Mouse (Mus musculus): Measurements from ENCODE around the gene Ppef2. TPM values are rescaled to one million over a fixed set of nuclear protein-coding genes. Genes with fewer than 3 reads are reported as not detected.
"Not testable (repeated sequence)": the region's sequence is repeated elsewhere in the genome, so short reads cannot be mapped to it uniquely, and the experiment has no call there.

The Ppef2 gene
- total and polyA plus RNA-seq, 2 experiments from 2014 or later = 0.43 to 1.5 TPM

DNA sequence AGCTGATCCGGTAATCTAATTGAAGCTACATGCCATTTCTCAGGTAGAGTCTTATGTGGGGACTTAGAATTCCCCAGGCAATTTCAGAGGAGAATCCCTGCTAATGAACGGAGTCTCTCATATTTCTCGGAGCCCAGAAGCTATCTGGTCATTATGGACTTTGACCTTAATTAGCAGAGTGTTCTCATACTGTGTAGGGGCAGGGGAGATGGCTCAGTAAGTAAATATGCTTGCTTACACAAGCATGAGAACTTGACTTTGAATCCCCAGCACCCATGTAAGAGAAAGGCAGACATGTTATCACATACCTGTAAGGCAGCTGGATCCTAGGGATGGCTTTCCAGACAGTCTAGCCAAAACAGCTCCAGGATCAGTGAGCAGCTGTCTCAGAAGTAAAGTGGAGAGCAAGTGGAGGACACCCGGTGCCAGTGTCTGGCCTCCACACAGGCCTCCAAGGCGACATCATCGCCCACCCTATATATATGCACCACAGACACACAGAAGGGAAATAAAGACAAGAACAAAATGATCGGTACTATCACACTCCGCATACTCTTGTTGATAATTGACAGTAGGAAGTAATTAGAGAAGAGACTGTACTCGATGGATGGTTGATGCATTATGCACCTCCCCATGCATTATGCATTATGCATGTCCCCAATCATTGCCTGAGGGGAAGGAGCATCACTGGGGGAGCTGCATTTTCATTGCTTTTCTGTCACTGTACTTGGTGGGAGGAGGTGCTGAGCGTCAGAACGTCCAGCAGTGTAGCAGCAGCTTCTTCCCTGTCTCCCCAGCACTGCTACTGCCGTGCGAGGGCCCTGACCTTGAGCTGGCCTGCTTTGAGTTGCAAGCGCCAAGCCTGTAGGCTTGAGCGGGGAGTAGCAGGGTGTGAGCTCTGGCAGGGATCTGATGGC, 58.9 kb downstream of the Ppef2 start:
- Histone ChIP-seq H3K27me3 (ENCODE audit: insufficient read depth, low read length) (no peaks in the 10 kb centered on the region), H3K4me1 (ENCODE audit: insufficient read depth, low read length) (no peaks in the 10 kb centered on the region), H3K4me3 (ENCODE audit: low read length) (no peak overlapping the region), H3K27ac (no peak overlapping the region), H3K9me3 (ENCODE audit: low read length) (no peaks in the 10 kb centered on the region), H3K9ac (replicated peaks; ENCODE audit: low read length) (no peak overlapping the region), H3K36me3 (ENCODE audit: insufficient read depth, low read length) (peaks cover 58% of the 10 kb centered on the region), H3K4me2 (ENCODE audit: low read depth, low read length) (no peak overlapping the region)
- 65% methylated on average over 15 of the region's 15 CpGs for WGBS
- DNase-seq (ENCODE audit: low spot score) = peak; percentile 17
- TF ChIP-seq CTCF (IDR thresholded peaks at IDR 0.05; ENCODE audit: low read depth) = no peak
- peak; percentile 40; the same call in 1 of the 2 replicates for ATAC-seq

- not testable (repeated sequence) for H3K4me3 ChIP-seq (ENCODE audit: low read length); H3K9me3 ChIP-seq (ENCODE audit: low read length); H3K27me3 ChIP-seq (ENCODE audit: insufficient read depth, low read length); H3K9ac ChIP-seq (replicated peaks; ENCODE audit: low read length); ATAC-seq; H3K27ac ChIP-seq; H3K4me1 ChIP-seq (ENCODE audit: insufficient read depth, low read length); H3K4me2 ChIP-seq (ENCODE audit: low read depth, low read length)
- DNase-seq (ENCODE audit: low spot score) = peak; percentile 79
- WGBS = 41% methylated on average over 2 of the region's 2 CpGs
- peak; percentile 76 for TF ChIP-seq CTCF (IDR thresholded peaks at IDR 0.05; ENCODE audit: low read depth)
- H3K36me3 ChIP-seq (ENCODE audit: insufficient read depth, low read length) = peaks cover 49% of the 10 kb centered on the region
Measured at GRCm38 (mm10) chr5:92195716-92196115, 60.4 kb downstream of the Ppef2 start.

- Histone ChIP-seq H3K9ac (replicated peaks; ENCODE audit: low read length) (no peak overlapping the region), H3K27me3 (ENCODE audit: insufficient read depth, low read length) (no peaks in the 10 kb centered on the region), H3K36me3 (ENCODE audit: insufficient read depth, low read length) (peaks cover 37% of the 10 kb centered on the region), H3K4me2 (ENCODE audit: low read depth, low read length) (no peak overlapping the region), H3K4me1 (ENCODE audit: insufficient read depth, low read length) (no peaks in the 10 kb centered on the region), H3K9me3 (ENCODE audit: low read length) (no peaks in the 10 kb centered on the region), H3K4me3 (ENCODE audit: low read length) (no peak overlapping the region), H3K27ac (no peak overlapping the region)
- DNase-seq (ENCODE audit: low spot score) (no peak), ATAC-seq (no peak)
- WGBS = 97% methylated on average over 7 of the region's 7 CpGs
- no peak for TF ChIP-seq CTCF (IDR thresholded peaks at IDR 0.05; ENCODE audit: low read depth)
Measured at GRCm38 (mm10) chr5:92188881-92189483, 67.1 kb downstream of the Ppef2 start.

DNA sequence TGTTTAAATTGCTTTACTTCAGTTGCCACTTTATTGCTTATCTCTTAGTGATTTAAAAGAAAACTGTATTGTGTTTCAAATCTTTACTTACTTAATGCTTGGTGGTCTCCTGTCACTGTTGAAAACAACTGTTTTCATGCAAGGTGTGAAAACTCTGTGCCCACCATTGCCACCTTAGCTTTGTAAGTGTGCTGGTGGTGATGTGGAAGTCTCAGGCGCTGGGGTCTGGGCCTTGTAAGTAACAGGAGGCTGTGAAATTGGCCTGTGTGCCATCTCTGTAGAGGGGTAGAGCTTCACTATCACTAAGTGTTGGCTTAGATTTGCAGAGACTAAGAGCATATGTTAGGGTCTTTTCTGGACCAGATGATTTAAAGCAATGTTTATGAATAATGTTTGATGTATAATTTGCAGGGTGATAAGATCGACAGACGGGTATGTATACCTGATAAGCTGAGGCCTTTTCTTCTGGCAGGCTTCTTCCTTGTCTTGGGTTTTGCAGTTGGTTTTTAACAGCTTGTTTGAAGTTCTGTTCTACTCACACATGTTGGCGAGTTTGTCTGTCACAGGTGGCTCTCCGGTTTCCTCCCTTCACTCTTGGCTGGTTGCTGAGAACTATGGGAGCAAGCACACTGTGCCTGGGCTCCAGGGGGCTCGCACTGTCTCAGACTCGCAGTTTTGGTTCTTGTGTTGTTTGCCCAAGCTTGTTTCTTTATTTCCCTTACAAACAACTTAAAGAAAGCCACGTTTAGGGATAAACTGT, 72.8 kb downstream of the Ppef2 start:
- Histone ChIP-seq H3K9ac (replicated peaks; ENCODE audit: low read length) (no peak overlapping the region), H3K27me3 (ENCODE audit: insufficient read depth, low read length) (no peaks in the 10 kb centered on the region), H3K27ac (no peak overlapping the region), H3K9me3 (ENCODE audit: low read length) (no peaks in the 10 kb centered on the region), H3K4me3 (ENCODE audit: low read length) (no peak overlapping the region), H3K36me3 (ENCODE audit: insufficient read depth, low read length) (peaks cover 29% of the 10 kb centered on the region), H3K4me2 (ENCODE audit: low read depth, low read length) (no peak overlapping the region), H3K4me1 (ENCODE audit: insufficient read depth, low read length) (no peaks in the 10 kb centered on the region)
- no peak for TF ChIP-seq CTCF (IDR thresholded peaks at IDR 0.05; ENCODE audit: low read depth)
- WGBS = 92% methylated on average over 8 of the region's 8 CpGs
- DNase-seq (ENCODE audit: low spot score) (no peak), ATAC-seq (no peak)

Other genes starting within 250 kb of the Ppef2 start
- gene Cdkl2, start 212.4 kb downstream of the Ppef2 start, total RNA-seq (2014; rRNA removed) = 16.6 and 17.1 TPM in 2 replicates
- 29.2 and 29.4 TPM in 2 replicates for gene Cdkl2, start 212.4 kb downstream of the Ppef2 start, polyA plus RNA-seq (2015; fragmentation: Nextera tagmentation; extraction: Ambion mirVana)
- 132 and 143 TPM in 2 replicates for gene G3bp2, start 172.6 kb downstream of the Ppef2 start, total RNA-seq (2014; rRNA removed)
- gene G3bp2, start 172.6 kb downstream of the Ppef2 start, polyA plus RNA-seq (2015; fragmentation: Nextera tagmentation; extraction: Ambion mirVana) = 265 and 271 TPM in 2 replicates
- 16.1 and 17.7 TPM in 2 replicates for gene Uso1, start 118.3 kb downstream of the Ppef2 start, total RNA-seq (2014; rRNA removed)
- 29.6 and 29.8 TPM in 2 replicates for gene Uso1, start 118.3 kb downstream of the Ppef2 start, polyA plus RNA-seq (2015; fragmentation: Nextera tagmentation; extraction: Ambion mirVana)
- not detected in 2 replicates for gene U90926, start 40.9 kb downstream of the Ppef2 start, total RNA-seq (2014; rRNA removed)
- not detected in 2 replicates for gene U90926, start 40.9 kb downstream of the Ppef2 start, polyA plus RNA-seq (2015; fragmentation: Nextera tagmentation; extraction: Ambion mirVana)
- gene Naaa, start 21.9 kb upstream of the Ppef2 start, total RNA-seq (2014; rRNA removed) = 28.9 and 44.9 TPM in 2 replicates
- 29.1 TPM in 2 replicates for gene Naaa, start 21.9 kb upstream of the Ppef2 start, polyA plus RNA-seq (2015; fragmentation: Nextera tagmentation; extraction: Ambion mirVana)
- gene Sdad1, start 54.2 kb upstream of the Ppef2 start, total RNA-seq (2014; rRNA removed) = 27.3 and 28.3 TPM in 2 replicates
- 30.6 and 30.7 TPM in 2 replicates for gene Sdad1, start 54.2 kb upstream of the Ppef2 start, polyA plus RNA-seq (2015; fragmentation: Nextera tagmentation; extraction: Ambion mirVana)
- not detected in 2 replicates for gene Cxcl9, start 71.8 kb upstream of the Ppef2 start, total RNA-seq (2014; rRNA removed)
- not detected in 2 replicates for gene Cxcl9, start 71.8 kb upstream of the Ppef2 start, polyA plus RNA-seq (2015; fragmentation: Nextera tagmentation; extraction: Ambion mirVana)
- 1.8 and 4.1 TPM in 2 replicates for gene Art3, start 75.5 kb upstream of the Ppef2 start, total RNA-seq (2014; rRNA removed)
- 8.0 and 10.2 TPM in 2 replicates for gene Art3, start 75.5 kb upstream of the Ppef2 start, polyA plus RNA-seq (2015; fragmentation: Nextera tagmentation; extraction: Ambion mirVana)
- gene Cxcl10, start 92.6 kb upstream of the Ppef2 start, total RNA-seq (2014; rRNA removed) = not detected in 2 replicates
- gene Cxcl10, start 92.6 kb upstream of the Ppef2 start, polyA plus RNA-seq (2015; fragmentation: Nextera tagmentation; extraction: Ambion mirVana) = 0.54 and 0.80 TPM in 2 replicates
- 72.6 and 90.2 TPM in 2 replicates for gene Nup54, start 178.9 kb upstream of the Ppef2 start, total RNA-seq (2014; rRNA removed)
- 41.3 and 42.3 TPM in 2 replicates for gene Nup54, start 178.9 kb upstream of the Ppef2 start, polyA plus RNA-seq (2015; fragmentation: Nextera tagmentation; extraction: Ambion mirVana)